Mouse (Mus musculus) forebrain, embryonic 16.5 days (tissue): ENCODE data around the gene Btbd9. TPM values are rescaled to one million over a fixed set of nuclear protein-coding genes. Genes with fewer than 3 reads are reported as not detected.

ENCODE experiments used
- ATAC-seq: fragments of 200-750 bp; cut with Nextera tagmentation; 2 replicates; pipeline ENCODE4 v1.8.0; 2017; ENCODE audit warnings: mild to moderate bottlenecking, moderate library complexity
- H3K27ac ChIP-seq: fragments of 300-500 bp; sonication (generic); 2 replicates; pipeline ENCODE4 v1.5.1; 2014; ENCODE audit warnings: low read length, control low read depth
- H3K27me3 ChIP-seq: fragments of 300-500 bp; sonication (generic); replicated peaks from 2 replicates; pipeline ENCODE4 v1.6.1; 2014; ENCODE audit warnings: low read length; ENCODE audit not compliant: control insufficient read depth, insufficient read depth
- H3K36me3 ChIP-seq: fragments of 300-500 bp; sonication (generic); 2 replicates; pipeline ENCODE4 v1.6.1; 2014; ENCODE audit not compliant: control insufficient read depth, insufficient read depth
- H3K4me1 ChIP-seq: fragments of 300-500 bp; sonication (generic); replicated peaks from 2 replicates; pipeline ENCODE4 v1.6.1; 2014; ENCODE audit warnings: low read length; ENCODE audit not compliant: control insufficient read depth, insufficient read depth
- H3K4me2 ChIP-seq: fragments of 300-500 bp; sonication (generic); 2 replicates; pipeline ENCODE4 v1.6.1; 2014; ENCODE audit warnings: mild to moderate bottlenecking, low read length, control low read depth
- H3K4me3 ChIP-seq: fragments of 300-500 bp; sonication (generic); replicated peaks from 2 replicates; pipeline ENCODE4 v1.5.1; 2014; ENCODE audit warnings: mild to moderate bottlenecking, low read length, control low read depth
- H3K9ac ChIP-seq: fragments of 300-500 bp; sonication (generic); replicated peaks from 2 replicates; pipeline ENCODE4 v1.6.1; 2014; ENCODE audit warnings: low read depth, low read length, control low read depth
- H3K9me3 ChIP-seq: fragments of 300-500 bp; sonication (generic); 2 replicates; pipeline ENCODE4 v1.6.1; 2016; ENCODE audit warnings: low read length; ENCODE audit not compliant: control insufficient read depth
- WGBS: fragments of 180-500 bp; shearing (Covaris S2); extraction: QIAGEN DNeasy Blood & Tissue Kit; methylation state at CpG from one replicate; pipeline ENCODE4 v1.1.7; 2014; 5-methylcytosine and 5-hydroxymethylcytosine counted together
- polyA plus RNA-seq: library from polyadenylated mRNA; unstranded; fragments of >200 nt; fragmentation: Nextera tagmentation; extraction: Ambion mirVana; gene quantifications from 2 replicates; pipeline ENCODE4 v1.2.1, GENCODE M21; 2015

Gene Btbd9
- polyA plus RNA-seq, 1 experiment from 2014 or later, result 141 TPM

DNA sequence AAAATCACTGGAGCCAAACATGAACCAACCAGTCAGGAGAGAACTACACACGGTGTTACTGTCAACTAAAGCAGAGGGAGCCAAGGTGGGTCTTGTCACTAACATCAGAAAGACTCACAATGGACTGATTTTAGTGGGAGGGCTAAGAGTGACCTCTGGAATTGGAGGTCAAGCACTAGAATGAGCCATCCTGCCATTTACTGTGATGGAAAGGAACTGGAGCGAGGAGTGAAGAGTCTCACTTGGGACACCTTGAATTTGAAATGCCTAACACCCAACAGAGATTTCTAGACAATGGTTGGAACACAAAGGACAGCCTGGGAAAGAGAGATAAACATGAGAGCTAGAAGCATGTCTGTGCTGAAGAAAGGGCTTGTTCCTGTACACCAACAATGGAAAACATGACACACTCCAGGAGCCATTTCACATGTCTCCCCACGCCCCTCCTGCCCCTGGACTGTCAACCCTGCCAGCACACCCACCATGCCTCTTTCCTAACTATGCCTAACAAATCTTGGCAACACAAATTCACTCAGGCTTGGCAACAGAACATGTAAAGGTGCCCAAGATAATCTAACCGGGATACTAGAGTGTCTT lies 152.9 kb downstream of the Btbd9 start:
- WGBS, result 60% methylated on average over 4 of the region's 4 CpGs

DNA sequence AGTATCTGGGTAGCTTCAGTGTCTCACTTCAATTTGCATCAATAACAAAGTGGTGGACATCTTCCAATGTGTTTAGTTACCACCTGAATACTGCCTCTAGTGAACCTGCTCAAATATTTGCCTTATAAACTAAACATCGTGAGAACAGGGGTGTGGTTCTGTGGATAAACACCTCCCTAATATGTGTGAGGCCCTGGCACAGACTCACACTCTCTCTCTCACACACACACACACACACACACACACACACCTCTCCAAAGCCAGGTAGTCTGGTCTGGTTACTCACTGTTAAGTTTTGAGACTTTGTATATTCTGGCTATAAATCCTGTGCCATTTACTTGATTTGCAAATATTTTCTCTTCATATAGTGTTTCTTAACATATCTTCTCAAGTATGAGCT lies 154.0 kb downstream of the Btbd9 start:
- Histone ChIP-seq H3K27me3 (no peaks in the 10 kb centered on the region), H3K9me3 (no peaks in the 10 kb centered on the region), H3K4me1 (peaks cover 5% of the 10 kb centered on the region; the same call in 1 of the 2 replicates), H3K9ac (no peak overlapping the region), H3K27ac (no peak overlapping the region), H3K4me2 (no peak overlapping the region), H3K36me3 (no peaks in the 10 kb centered on the region), H3K4me3 (no peak overlapping the region)
- WGBS, result 72% methylated on average over 1 of the region's 1 CpGs
- no peak for ATAC-seq

More for the DNA sequence above, 152.9 kb downstream of the Btbd9 start:
- Histone ChIP-seq H3K9ac (no peak overlapping the region), H3K4me1 (peaks cover 5% of the 10 kb centered on the region; the same call in 1 of the 2 replicates), H3K9me3 (no peaks in the 10 kb centered on the region), H3K36me3 (no peaks in the 10 kb centered on the region), H3K27me3 (no peaks in the 10 kb centered on the region), H3K4me2 (no peak overlapping the region), H3K4me3 (no peak overlapping the region), H3K27ac (no peak overlapping the region)
- no peak for ATAC-seq

DNA sequence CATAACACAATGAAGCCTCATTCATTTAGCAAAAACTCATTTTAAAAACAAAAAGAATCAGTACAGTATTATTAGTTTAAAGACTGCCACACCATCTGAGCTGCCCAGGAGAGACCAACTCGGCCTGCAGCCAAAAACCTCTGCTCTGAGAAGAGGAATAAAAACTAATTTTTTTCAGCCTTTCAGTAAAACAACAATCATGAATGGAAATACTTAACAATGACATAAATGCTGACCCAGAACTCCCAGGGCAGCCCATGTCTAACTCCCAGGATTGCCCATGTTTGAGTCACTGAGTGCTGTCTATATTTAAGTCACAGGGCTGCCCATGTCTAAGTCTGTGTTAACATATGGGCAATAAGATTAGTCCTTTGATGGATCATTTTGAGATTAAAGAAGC lies 155.0 kb downstream of the Btbd9 start:
- no peak for ATAC-seq
- 63% methylated on average over 1 of the region's 1 CpGs for WGBS
- no peaks in the 10 kb centered on the region for H3K27me3 ChIP-seq
- no peak overlapping the region for H3K9ac ChIP-seq
- H3K4me2 ChIP-seq, result no peak overlapping the region
- H3K4me1 ChIP-seq, result peaks cover 5% of the 10 kb centered on the region; the same call in 1 of the 2 replicates
- H3K36me3 ChIP-seq, result no peaks in the 10 kb centered on the region
- H3K27ac ChIP-seq, result no peak overlapping the region
- H3K9me3 ChIP-seq, result no peaks in the 10 kb centered on the region
- no peak overlapping the region for H3K4me3 ChIP-seq

DNA sequence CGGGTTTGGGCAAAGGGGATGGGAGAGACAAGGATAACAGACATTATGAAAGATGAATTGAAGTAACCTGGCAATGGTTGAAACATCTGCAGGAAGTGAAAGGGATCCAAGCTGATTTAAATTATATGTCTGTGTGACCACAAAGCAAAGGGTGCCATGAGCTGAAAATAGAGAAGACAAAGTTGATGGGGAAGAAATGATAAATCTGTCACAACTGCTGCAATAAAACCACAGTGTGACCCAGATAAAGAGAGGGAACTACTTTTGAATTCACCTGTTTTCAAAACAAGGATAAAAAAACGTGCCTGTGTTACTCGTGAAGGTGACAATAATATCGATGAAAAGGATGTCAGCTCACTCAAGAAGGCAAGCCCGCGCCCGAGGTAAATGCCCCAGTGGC lies 156.8 kb downstream of the Btbd9 start:
- H3K36me3 ChIP-seq, result no peaks in the 10 kb centered on the region
- peaks cover 5% of the 10 kb centered on the region; the same call in 1 of the 2 replicates for H3K4me1 ChIP-seq
- H3K4me2 ChIP-seq, result no peak overlapping the region
- H3K9ac ChIP-seq, result no peak overlapping the region
- H3K4me3 ChIP-seq, result no peak overlapping the region
- no peak overlapping the region for H3K27ac ChIP-seq
- ATAC-seq, result no peak
- no peaks in the 10 kb centered on the region for H3K9me3 ChIP-seq
- H3K27me3 ChIP-seq, result no peaks in the 10 kb centered on the region
- WGBS, result 68% methylated on average over 7 of the region's 7 CpGs

DNA sequence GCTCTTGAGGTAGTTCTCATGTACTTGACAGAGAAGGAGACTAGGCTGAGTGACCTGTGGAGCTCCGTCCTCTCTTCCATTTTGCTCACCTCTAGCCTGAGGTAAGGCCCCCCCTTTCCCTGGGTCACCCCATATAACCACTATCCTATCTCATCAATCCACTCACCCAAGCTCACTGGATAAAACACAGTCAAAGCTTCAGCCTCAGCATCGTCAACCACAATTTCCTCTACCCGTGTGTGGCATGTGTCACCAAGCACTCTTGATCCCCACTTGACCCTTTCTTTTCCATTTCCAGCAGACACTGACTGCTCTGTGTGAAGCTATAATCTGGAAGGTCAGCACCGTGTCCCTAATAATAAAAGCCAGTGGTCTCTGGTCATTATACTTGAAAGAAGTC lies 157.8 kb downstream of the Btbd9 start:
- Histone ChIP-seq H3K9ac (no peak overlapping the region), H3K27ac (no peak overlapping the region), H3K4me3 (no peak overlapping the region), H3K9me3 (no peaks in the 10 kb centered on the region), H3K36me3 (no peaks in the 10 kb centered on the region), H3K4me2 (no peak overlapping the region), H3K4me1 (peaks cover 5% of the 10 kb centered on the region; the same call in 1 of the 2 replicates), H3K27me3 (no peaks in the 10 kb centered on the region)
- WGBS, result 73% methylated on average over 4 of the region's 4 CpGs
- no peak for ATAC-seq

DNA sequence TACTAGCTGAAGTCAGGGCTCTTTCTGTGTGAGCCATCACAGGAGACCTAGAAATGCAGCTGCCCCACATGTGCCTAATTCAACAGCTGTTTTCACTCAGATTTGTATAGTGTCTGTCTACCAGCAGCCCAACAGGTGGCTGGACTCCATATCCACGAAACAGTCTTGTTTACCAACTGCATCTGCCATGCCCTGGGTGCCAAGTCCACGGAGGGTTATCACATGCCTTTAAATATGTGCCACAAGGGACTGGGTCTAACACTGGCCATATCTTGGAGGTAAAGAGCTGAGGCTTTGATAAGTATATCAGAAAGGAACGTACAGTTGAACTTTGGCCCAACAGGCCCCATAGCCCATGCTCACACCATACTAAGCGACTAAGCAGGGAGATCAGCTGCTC lies 159.2 kb downstream of the Btbd9 start:
- no peak overlapping the region for H3K27ac ChIP-seq
- WGBS, result 91% methylated on average over 4 of the region's 4 CpGs

DNA sequence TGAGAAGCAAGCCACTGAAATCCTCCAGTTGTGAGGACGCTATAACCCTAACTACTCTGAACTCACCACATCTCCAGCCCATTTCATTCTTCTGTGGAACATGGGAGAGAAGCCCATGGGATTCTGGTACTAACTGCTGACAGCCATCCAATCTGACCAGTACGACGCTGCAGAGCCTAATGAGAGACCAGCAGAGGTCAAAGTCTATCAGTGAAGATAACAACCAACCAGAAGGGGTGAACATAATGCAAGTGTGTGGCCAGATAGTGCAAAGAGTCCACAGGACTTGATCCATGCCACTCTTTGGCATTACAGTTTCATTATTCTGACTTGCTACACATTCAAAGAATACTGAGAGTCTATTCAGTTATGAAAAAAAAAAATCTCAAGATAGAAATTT lies 160.6 kb downstream of the Btbd9 start:
- Histone ChIP-seq H3K36me3 (no peaks in the 10 kb centered on the region), H3K27me3 (no peaks in the 10 kb centered on the region), H3K4me2 (no peak overlapping the region), H3K4me1 (peaks cover 4% of the 10 kb centered on the region; the same call in 1 of the 2 replicates), H3K9ac (no peak overlapping the region), H3K27ac (no peak overlapping the region), H3K9me3 (no peaks in the 10 kb centered on the region), H3K4me3 (no peak overlapping the region)
- WGBS, result 87% methylated on average over 3 of the region's 3 CpGs
- ATAC-seq, result no peak

More for the DNA sequence above, 159.2 kb downstream of the Btbd9 start:
- no peaks in the 10 kb centered on the region for H3K27me3 ChIP-seq
- H3K4me3 ChIP-seq, result no peak overlapping the region
- H3K4me2 ChIP-seq, result no peak overlapping the region
- no peaks in the 10 kb centered on the region for H3K36me3 ChIP-seq
- H3K4me1 ChIP-seq, result peaks cover 5% of the 10 kb centered on the region; the same call in 1 of the 2 replicates
- no peaks in the 10 kb centered on the region for H3K9me3 ChIP-seq
- ATAC-seq, result no peak
- no peak overlapping the region for H3K9ac ChIP-seq

DNA sequence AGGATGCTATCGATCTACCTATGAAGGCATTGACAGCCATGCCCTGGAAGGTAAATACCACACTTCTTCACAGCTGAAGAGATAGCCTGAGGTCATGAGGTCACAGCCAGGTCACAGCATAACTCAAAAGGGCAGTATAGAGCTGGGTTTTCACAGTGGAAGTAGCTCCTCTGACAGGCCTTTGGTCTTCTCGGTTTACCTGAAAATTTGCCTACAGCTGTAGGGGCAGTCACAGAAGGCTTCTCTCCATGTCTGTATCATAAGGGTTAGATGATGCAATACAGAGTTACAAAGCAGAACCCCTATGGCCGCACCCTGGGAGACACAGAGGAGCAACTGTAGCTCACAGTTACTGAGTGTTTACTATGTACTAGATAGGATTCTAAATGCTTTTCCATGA lies 163.3 kb downstream of the Btbd9 start:
- Histone ChIP-seq H3K27ac (no peak overlapping the region), H3K9me3 (no peaks in the 10 kb centered on the region), H3K9ac (no peak overlapping the region), H3K4me2 (no peak overlapping the region), H3K36me3 (no peaks in the 10 kb centered on the region), H3K4me3 (no peak overlapping the region), H3K27me3 (no peaks in the 10 kb centered on the region), H3K4me1 (no peaks in the 10 kb centered on the region)
- WGBS, result 96% methylated on average over 3 of the region's 3 CpGs
- ATAC-seq, result no peak

DNA sequence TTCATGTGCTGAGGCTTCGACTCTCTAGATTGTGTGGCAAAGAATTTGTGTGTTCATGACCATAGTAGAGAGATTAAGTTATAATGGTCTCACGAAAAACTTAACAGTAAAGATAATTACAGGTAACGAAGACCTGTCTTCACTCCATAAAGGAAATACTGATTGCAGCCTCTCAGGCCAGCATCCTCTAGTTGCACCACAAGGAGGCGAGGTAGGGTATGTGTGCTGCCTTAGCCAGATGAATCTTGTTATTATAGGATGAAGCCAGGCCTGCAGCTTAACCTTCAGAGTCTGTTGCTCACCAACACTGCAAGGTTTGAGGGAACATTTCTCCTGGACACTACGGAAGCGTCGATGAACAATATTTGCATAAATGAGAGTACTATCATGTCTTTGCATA lies 170.3 kb downstream of the Btbd9 start:
- ATAC-seq, result no peak

DNA sequence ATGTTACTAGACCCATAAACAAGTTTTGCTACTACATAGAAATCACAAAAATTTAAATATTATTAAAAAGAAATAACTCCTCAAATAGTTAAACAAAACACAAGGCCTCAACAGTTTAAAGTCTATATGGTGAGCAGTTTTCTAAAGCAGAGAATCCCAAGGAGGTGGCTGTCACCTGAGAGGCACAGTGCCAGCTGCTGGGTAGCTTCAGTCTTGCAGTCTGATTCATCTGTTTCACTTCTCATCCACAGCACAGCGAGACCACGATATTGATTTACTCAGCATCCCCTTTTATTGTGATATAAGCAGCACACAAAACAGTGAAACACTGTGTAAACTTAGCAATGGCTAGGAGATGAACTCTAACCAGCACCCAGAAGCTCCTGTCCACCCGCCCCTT lies 173.4 kb downstream of the Btbd9 start:
- H3K4me1 ChIP-seq, result no peaks in the 10 kb centered on the region
- H3K36me3 ChIP-seq, result no peaks in the 10 kb centered on the region
- no peak overlapping the region for H3K4me3 ChIP-seq
- WGBS, result 85% methylated on average over 3 of the region's 3 CpGs
- H3K27me3 ChIP-seq, result no peaks in the 10 kb centered on the region
- H3K4me2 ChIP-seq, result no peak overlapping the region
- H3K27ac ChIP-seq, result no peak overlapping the region
- no peak for ATAC-seq
- H3K9ac ChIP-seq, result no peak overlapping the region
- no peaks in the 10 kb centered on the region for H3K9me3 ChIP-seq

More for the DNA sequence above, 170.3 kb downstream of the Btbd9 start:
- Histone ChIP-seq H3K27ac (no peak overlapping the region), H3K4me2 (no peak overlapping the region), H3K9ac (no peak overlapping the region), H3K4me3 (no peak overlapping the region), H3K27me3 (no peaks in the 10 kb centered on the region), H3K9me3 (no peaks in the 10 kb centered on the region), H3K36me3 (no peaks in the 10 kb centered on the region), H3K4me1 (no peaks in the 10 kb centered on the region)
- 94% methylated on average over 7 of the region's 7 CpGs for WGBS
